Mouse (Mus musculus) MEL (cell line): Measurements from ENCODE around the gene Smtnl2. TPM values are rescaled to one million over a fixed set of nuclear protein-coding genes. Genes with fewer than 3 reads are reported as not detected.

Experiments used
- DNase-seq: peaks from one replicate; pipeline ENCODE4 v3.0.0; 2011; ENCODE audit warnings: low read depth, low spot score
- H3K27ac ChIP-seq: 2 replicates; pipeline ENCODE4 v1.5.1; 2012; ENCODE audit warnings: low read depth, mild to moderate bottlenecking, control low read depth, low read length, moderate library complexity; ENCODE audit not compliant: control insufficient read depth
- H3K27me3 ChIP-seq, 2 experiments: fragments of 150-350 bp in 1 of 2; sonication (generic) in 1 of 2; 2 replicates each; pipeline ENCODE4 v1.6.1; 2012; ENCODE audit warnings: low read length in 2 of 2, mild to moderate bottlenecking in 2 of 2, improper control_type of control experiment in 1 of 2, moderate library complexity in 1 of 2; ENCODE audit not compliant: insufficient read depth in 2 of 2, control insufficient read depth in 1 of 2
- H3K36me3 ChIP-seq, 2 experiments: 2 replicates each; pipeline ENCODE4 v1.6.1; 2012 to 2014; ENCODE audit warnings: low read length in 2 of 2, improper control_type of control experiment in 1 of 2, inconsistent platforms in 1 of 2, mild to moderate bottlenecking in 1 of 2; ENCODE audit not compliant: insufficient read depth in 2 of 2, control insufficient read depth in 1 of 2
- H3K4me1 ChIP-seq, 2 experiments: fragments of 150-350 bp in 1 of 2; sonication (generic) in 1 of 2; 2 replicates each; pipeline ENCODE4 v1.6.1; 2012; ENCODE audit warnings: low read length in 2 of 2, improper control_type of control experiment in 1 of 2, mild to moderate bottlenecking in 1 of 2; ENCODE audit not compliant: insufficient read depth in 2 of 2, control insufficient read depth in 1 of 2
- H3K4me3 ChIP-seq, 2 experiments: fragments of 150-350 bp in 1 of 2; sonication (generic) in 1 of 2; 2 replicates each; pipeline ENCODE4 v1.5.1; 2012; ENCODE audit warnings: low read depth in 2 of 2, low read length in 2 of 2, mild to moderate bottlenecking in 2 of 2, moderate library complexity in 2 of 2, control low read depth in 1 of 2, improper control_type of control experiment in 1 of 2; ENCODE audit not compliant: control insufficient read depth in 1 of 2, insufficient read depth in 1 of 2
- H3K79me2 ChIP-seq: 2 replicates; pipeline ENCODE4 v1.6.1; 2012; ENCODE audit warnings: mild to moderate bottlenecking, low read length, moderate library complexity; ENCODE audit not compliant: control insufficient read depth, poor library complexity, insufficient read depth
- H3K9ac ChIP-seq: 2 replicates; pipeline ENCODE4 v1.6.1; 2012; ENCODE audit warnings: low read depth, mild to moderate bottlenecking, control low read depth, low read length, moderate library complexity; ENCODE audit not compliant: control insufficient read depth, poor library complexity, severe bottlenecking
- H3K9me3 ChIP-seq: fragments of 150-350 bp; sonication (generic); replicated peaks from 2 replicates; pipeline ENCODE4 v1.6.1; 2012; ENCODE audit warnings: mild to moderate bottlenecking, low read length, improper control_type of control experiment, moderate library complexity; ENCODE audit not compliant: insufficient read depth
- BHLHE40 ChIP-seq: IDR thresholded peaks from 2 replicates; pipeline ENCODE4 v1.6.1; 2012; ENCODE audit warnings: low read depth, mild to moderate bottlenecking, inconsistent platforms, low read length, improper control_type of control experiment, borderline replicate concordance
- CHD1 ChIP-seq: IDR thresholded peaks from 2 replicates; pipeline ENCODE4 v1.6.1; 2012; ENCODE audit warnings: low read depth, mild to moderate bottlenecking, inconsistent platforms, low read length, improper control_type of control experiment
- CHD2 ChIP-seq: IDR thresholded peaks from 2 replicates; pipeline ENCODE4 v1.6.1; 2011; ENCODE audit warnings: low read length, improper control_type of control experiment
- CTCF ChIP-seq, 3 experiments: IDR thresholded peaks in 2 of 3; conservative IDR thresholded peaks in 1 of 3; 2 replicates each; pipeline ENCODE4 v1.5.1; 2011 to 2012; ENCODE audit warnings: low read length in 3 of 3, low read depth in 2 of 3, mild to moderate bottlenecking in 2 of 3, improper control_type of control experiment in 1 of 3, inconsistent platforms in 1 of 3, mixed read lengths in 1 of 3, moderate library complexity in 1 of 3; ENCODE audit not compliant: control insufficient read depth in 1 of 3, insufficient read depth in 1 of 3, poor library complexity in 1 of 3, severe bottlenecking in 1 of 3
- E2F4 ChIP-seq: IDR thresholded peaks from 2 replicates; pipeline ENCODE4 v1.6.1; 2011; ENCODE audit warnings: low read depth, low read length, improper control_type of control experiment, borderline replicate concordance
- ELF1 ChIP-seq: IDR thresholded peaks from 2 replicates; pipeline ENCODE4 v1.6.1; 2014; ENCODE audit warnings: low read depth, mild to moderate bottlenecking, inconsistent platforms, low read length, improper control_type of control experiment, moderate library complexity
- EP300 ChIP-seq, 2 experiments: IDR thresholded peaks; 2 replicates each; pipeline ENCODE4 v1.6.1; 2011; ENCODE audit warnings: improper control_type of control experiment in 2 of 2, low read length in 2 of 2, low read depth in 1 of 2, mild to moderate bottlenecking in 1 of 2
- ETS1 ChIP-seq: IDR thresholded peaks from 2 replicates; pipeline ENCODE4 v1.6.1; 2012; ENCODE audit warnings: low read depth, mild to moderate bottlenecking, inconsistent platforms, low read length, improper control_type of control experiment, moderate library complexity
- GABPA ChIP-seq: IDR thresholded peaks from 2 replicates; pipeline ENCODE4 v1.6.1; 2012; ENCODE audit warnings: low read depth, mild to moderate bottlenecking, inconsistent platforms, low read length, improper control_type of control experiment, moderate library complexity
- GATA1 ChIP-seq: IDR thresholded peaks from 2 replicates; pipeline ENCODE4 v1.6.1; 2011; ENCODE audit warnings: low read depth, low read length, improper control_type of control experiment
- HCFC1 ChIP-seq: IDR thresholded peaks from 2 replicates; pipeline ENCODE4 v1.6.1; 2012; ENCODE audit warnings: low read depth, mild to moderate bottlenecking, inconsistent platforms, low read length, improper control_type of control experiment, moderate library complexity
- JUND ChIP-seq: IDR thresholded peaks from 2 replicates; pipeline ENCODE4 v1.6.1; 2011; ENCODE audit warnings: low read depth, mild to moderate bottlenecking, improper control_type of control experiment, low read length
- KAT2A ChIP-seq: conservative IDR thresholded peaks from 2 replicates; pipeline ENCODE4 v1.6.1; 2012; ENCODE audit warnings: low read depth, low read length, improper control_type of control experiment, inconsistent platforms
- MAFK ChIP-seq: IDR thresholded peaks from 2 replicates; pipeline ENCODE4 v1.6.1; 2011; ENCODE audit warnings: low read depth, mild to moderate bottlenecking, low read length, improper control_type of control experiment, borderline replicate concordance
- MAX ChIP-seq: IDR thresholded peaks from 2 replicates; pipeline ENCODE4 v1.6.1; 2011; ENCODE audit warnings: low read length, improper control_type of control experiment
- MAZ ChIP-seq: IDR thresholded peaks from 2 replicates; pipeline ENCODE4 v1.6.1; 2012; ENCODE audit warnings: low read depth, mild to moderate bottlenecking, inconsistent platforms, low read length, improper control_type of control experiment
- MXI1 ChIP-seq: IDR thresholded peaks from 2 replicates; pipeline ENCODE4 v1.6.1; 2011; ENCODE audit warnings: mild to moderate bottlenecking, low read depth, low read length, improper control_type of control experiment
- MYB ChIP-seq: IDR thresholded peaks from 2 replicates; pipeline ENCODE4 v1.6.1; 2011; ENCODE audit warnings: mild to moderate bottlenecking, low read depth, low read length, improper control_type of control experiment
- MYC ChIP-seq: IDR thresholded peaks from 2 replicates; pipeline ENCODE4 v1.6.1; 2011; ENCODE audit warnings: low read depth, mild to moderate bottlenecking, low read length, improper control_type of control experiment, moderate library complexity
- NELFE ChIP-seq: IDR thresholded peaks from 2 replicates; pipeline ENCODE4 v1.6.1; 2011; ENCODE audit warnings: low read depth, low read length, improper control_type of control experiment
- NRF1 ChIP-seq: IDR thresholded peaks from 2 replicates; pipeline ENCODE4 v1.6.1; 2014; ENCODE audit warnings: low read depth, mild to moderate bottlenecking, inconsistent platforms, low read length, improper control_type of control experiment, moderate library complexity; ENCODE audit not compliant: poor library complexity, insufficient read depth, severe bottlenecking
- POLR2A ChIP-seq, 2 experiments: IDR thresholded peaks; 2 replicates each; pipeline ENCODE4 v1.6.1; 2011 to 2012; ENCODE audit warnings: low read length in 2 of 2, mild to moderate bottlenecking in 2 of 2, control low read depth in 1 of 2, improper control_type of control experiment in 1 of 2, low read depth in 1 of 2, moderate library complexity in 1 of 2; ENCODE audit not compliant: control insufficient read depth in 1 of 2, insufficient read depth in 1 of 2, poor library complexity in 1 of 2
- POLR2AphosphoS2 ChIP-seq: IDR thresholded peaks from 2 replicates; pipeline ENCODE4 v1.6.1; 2011; ENCODE audit warnings: low read length, improper control_type of control experiment
- POLR2AphosphoS5 ChIP-seq: IDR thresholded peaks from 2 replicates; pipeline ENCODE4 v1.6.1; 2012; ENCODE audit warnings: low read depth, borderline replicate concordance, mild to moderate bottlenecking, inconsistent platforms, low read length, moderate library complexity, mixed read lengths
- RAD21 ChIP-seq: IDR thresholded peaks from 2 replicates; pipeline ENCODE4 v1.6.1; 2011; ENCODE audit warnings: mild to moderate bottlenecking, low read depth, low read length, improper control_type of control experiment
- RCOR1 ChIP-seq: IDR thresholded peaks from 2 replicates; pipeline ENCODE4 v1.6.1; 2012; ENCODE audit warnings: low read depth, mild to moderate bottlenecking, inconsistent platforms, low read length, improper control_type of control experiment
- SMC3 ChIP-seq: IDR thresholded peaks from 2 replicates; pipeline ENCODE4 v1.6.1; 2011; ENCODE audit warnings: low read depth, low read length, improper control_type of control experiment
- TAL1 ChIP-seq: IDR thresholded peaks from 2 replicates; pipeline ENCODE4 v1.6.1; 2012; ENCODE audit warnings: mild to moderate bottlenecking, inconsistent platforms, low read length, moderate library complexity, mixed read lengths
- TBP ChIP-seq: IDR thresholded peaks from 2 replicates; pipeline ENCODE4 v1.8.0; 2011; ENCODE audit warnings: low read depth, low read length, improper control_type of control experiment
- TCF12 ChIP-seq: IDR thresholded peaks from 2 replicates; pipeline ENCODE4 v1.6.1; 2014; ENCODE audit warnings: low read depth, mild to moderate bottlenecking, inconsistent platforms, low read length, improper control_type of control experiment, moderate library complexity
- UBTF ChIP-seq: IDR thresholded peaks from 2 replicates; pipeline ENCODE4 v1.6.1; 2012; ENCODE audit warnings: low read depth, mild to moderate bottlenecking, inconsistent platforms, low read length, improper control_type of control experiment, moderate library complexity, borderline replicate concordance; ENCODE audit not compliant: insufficient read depth
- USF1 ChIP-seq: IDR thresholded peaks from 2 replicates; pipeline ENCODE4 v1.6.1; 2014; ENCODE audit warnings: low read depth, mild to moderate bottlenecking, inconsistent platforms, low read length, improper control_type of control experiment, moderate library complexity
- USF2 ChIP-seq, 2 experiments: IDR thresholded peaks; 2 replicates each; pipeline ENCODE4 v1.6.1; 2011 to 2012; ENCODE audit warnings: improper control_type of control experiment in 2 of 2, low read length in 2 of 2, borderline replicate concordance in 1 of 2, inconsistent platforms in 1 of 2, low read depth in 1 of 2, mild to moderate bottlenecking in 1 of 2; ENCODE audit not compliant: insufficient read depth in 1 of 2
- ZC3H11A ChIP-seq: IDR thresholded peaks from 2 replicates; pipeline ENCODE4 v1.6.1; 2012; ENCODE audit warnings: low read depth, mild to moderate bottlenecking, inconsistent platforms, low read length, improper control_type of control experiment
- ZKSCAN1 ChIP-seq: IDR thresholded peaks from 2 replicates; pipeline ENCODE4 v1.6.1; 2012; ENCODE audit warnings: low read depth, mild to moderate bottlenecking, inconsistent platforms, low read length, improper control_type of control experiment, moderate library complexity
- ZMIZ1 ChIP-seq: IDR thresholded peaks from 2 replicates; pipeline ENCODE4 v1.6.1; 2012; ENCODE audit warnings: low read depth, mild to moderate bottlenecking, inconsistent platforms, low read length, improper control_type of control experiment, moderate library complexity
- ZNF384 ChIP-seq: IDR thresholded peaks from 2 replicates; pipeline ENCODE4 v1.6.1; 2012; ENCODE audit warnings: low read depth, mild to moderate bottlenecking, inconsistent platforms, low read length, improper control_type of control experiment
- polyA plus RNA-seq, 2 experiments: library from polyadenylated mRNA; stranded (reverse) in 1 of 2; unstranded in 1 of 2; fragments of >175 nt in 1 of 2; fragments of >200 nt in 1 of 2; gene quantifications; 2 replicates each; pipeline versions ENCODE4 v1.2.1 to v1.2.4; 2012; ENCODE audit warnings: low replicate concordance in 2 of 2, low read depth in 1 of 2; ENCODE audit not compliant: insufficient read length in 2 of 2, insufficient read depth in 1 of 2, missing spikeins in 1 of 2
- total RNA-seq: library from RNA; depleted of rRNA; stranded (reverse); fragments of 300-350 nt; gene quantifications from 2 replicates; pipeline ENCODE4 v1.2.3, GENCODE M21; 2012

The Smtnl2 gene
- total and polyA plus RNA-seq, 3 experiments: 10.2 to 10.9 TPM; not detected in 1

DNA sequence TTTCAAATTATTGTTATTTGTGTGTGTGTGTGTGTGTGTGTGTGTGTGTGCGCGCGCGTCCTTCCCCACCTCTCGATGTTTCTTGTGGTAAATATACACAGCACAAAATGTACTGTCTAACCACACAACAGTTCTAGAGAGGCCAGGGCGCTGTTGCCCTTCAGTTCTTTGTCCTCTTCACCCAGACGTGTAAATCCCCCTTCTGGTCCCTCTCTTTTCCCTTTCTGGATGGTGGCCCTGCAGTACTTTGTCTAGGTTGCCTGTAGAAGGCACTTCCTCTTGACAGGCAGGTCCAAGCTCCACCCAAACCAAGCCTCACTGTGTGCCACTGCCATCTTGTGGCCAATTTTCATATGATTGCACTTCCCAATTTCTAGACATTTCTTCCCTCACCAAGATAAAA, 17.8 kb upstream of the Smtnl2 start:
- peak overlapping the region; percentile 65 for H3K9ac ChIP-seq
- H3K4me3 ChIP-seq: peak overlapping the region; percentile 62 to 66
- H3K27me3 ChIP-seq: no peaks in the 10 kb centered on the region; a peak in 1 of 4 replicates
- no peaks in the 10 kb centered on the region for H3K79me2 ChIP-seq
- peak overlapping the region; percentile 70 for H3K27ac ChIP-seq
- peaks cover 0 to 2% of the 10 kb centered on the region in 2 experiments; a peak in 1 of 4 replicates for H3K36me3 ChIP-seq
- DNase-seq: peak; percentile 98
- peaks cover 2 to 6% of the 10 kb centered on the region in 2 experiments; a peak in 3 of 4 replicates for H3K4me1 ChIP-seq
- no peaks in the 10 kb centered on the region for H3K9me3 ChIP-seq
- TF ChIP-seq MYB (no peak), MAFK (no peak), POLR2AphosphoS5 (no peak), POLR2A (IDR thresholded peaks at IDR 0.05; ENCODE audit: control insufficient read depth in 1 of 2, insufficient read depth in 1 of 2, low read depth in 1 of 2, low read length in 2 of 2, poor library complexity in 1 of 2) (peak in 1 of 2 experiments; percentile 71; a peak in 2 of 4 replicates), CTCF (IDR thresholded peaks at IDR 0.05 in 2 of 3, conservative IDR thresholded peaks at IDR 0.05 in 1 of 3; ENCODE audit: control insufficient read depth in 1 of 3, insufficient read depth in 1 of 3, low read depth in 2 of 3, low read length in 3 of 3, poor library complexity in 1 of 3, severe bottlenecking in 1 of 3) (peak; percentile 88 to 100 (median 89); a peak in 5 of 6 replicates), TCF12 (peak; percentile 51; the same call in 1 of the 2 replicates), ZNF384 (no peak), ZC3H11A (peak; percentile 97), USF1 (peak; percentile 37; the same call in 1 of the 2 replicates), POLR2AphosphoS2 (no peak), EP300 (IDR thresholded peaks at IDR 0.05; ENCODE audit: low read depth in 1 of 2, low read length in 2 of 2) (no peak), MAZ (no peak), NRF1 (peak; percentile 50; the same call in 1 of the 2 replicates), ELF1 (peak; percentile 81), GATA1 (no peak), TAL1 (no peak), GABPA (no peak), ZMIZ1 (no peak), MAX (no peak), ZKSCAN1 (no peak), UBTF (no peak), KAT2A (no peak), MYC (peak; percentile 74; the same call in 1 of the 2 replicates), BHLHE40 (no peak), HCFC1 (peak; percentile 62), RCOR1 (no peak), TBP (peak; percentile 49; the same call in 1 of the 2 replicates), CHD1 (no peak), SMC3 (peak; percentile 99), MXI1 (peak; percentile 31; the same call in 1 of the 2 replicates), NELFE (peak; percentile 44; the same call in 1 of the 2 replicates), E2F4 (no peak), ETS1 (0 out of 2 replicates have a peak, but pooled peaks have one; percentile 13), USF2 (IDR thresholded peaks at IDR 0.05; ENCODE audit: borderline replicate concordance in 1 of 2, insufficient read depth in 1 of 2, low read depth in 1 of 2, low read length in 2 of 2) (no peak), CHD2 (no peak), JUND (no peak; the same call in 1 of the 2 replicates), RAD21 (peak; percentile 99)
